Mouse (Mus musculus) small intestine, adult 2 months (tissue): Measurements from ENCODE around the gene 4921536K21Rik. TPM values are rescaled to one million over a fixed set of nuclear protein-coding genes. Genes with fewer than 3 reads are reported as not detected.

Source experiments
- H3K27ac ChIP-seq: fragments of 200-500 bp; 2 replicates; pipeline ENCODE4 v1.5.1; 2012; ENCODE audit warnings: low read depth, low read length, control low read depth, inconsistent platforms; ENCODE audit not compliant: insufficient read depth
- H3K27me3 ChIP-seq: fragments of 200-500 bp; 2 replicates; pipeline ENCODE4 v1.6.1; 2012; ENCODE audit warnings: mild to moderate bottlenecking, moderate library complexity, low read length, inconsistent platforms; ENCODE audit not compliant: control insufficient read depth, insufficient read depth
- H3K36me3 ChIP-seq: fragments of 200-500 bp; 2 replicates; pipeline ENCODE4 v1.6.1; 2012; ENCODE audit warnings: mild to moderate bottlenecking, low read length, control low read depth, inconsistent platforms; ENCODE audit not compliant: control insufficient read depth, insufficient read depth
- H3K4me1 ChIP-seq: fragments of 200-500 bp; 2 replicates; pipeline ENCODE4 v1.6.1; 2012; ENCODE audit warnings: low read length, inconsistent platforms, mixed read lengths; ENCODE audit not compliant: control insufficient read depth, insufficient read depth, insufficient read length
- H3K4me3 ChIP-seq: fragments of 200-500 bp; 2 replicates; pipeline ENCODE4 v1.5.1; 2012; ENCODE audit warnings: low read depth, mild to moderate bottlenecking, control low read depth, inconsistent platforms, low read length, moderate library complexity
- CTCF ChIP-seq: fragments of 200-500 bp; IDR thresholded peaks from 2 replicates; pipeline ENCODE4 v1.5.1; 2012; ENCODE audit warnings: low read depth, mild to moderate bottlenecking, control low read depth, inconsistent platforms, low read length, moderate library complexity, mixed read lengths; ENCODE audit not compliant: insufficient replicate concordance, insufficient read length; ENCODE audit errors: extremely low read depth
- POLR2A ChIP-seq: fragments of 200-500 bp; IDR thresholded peaks from 2 replicates; pipeline ENCODE4 v1.6.1; 2012; ENCODE audit warnings: low read depth, mild to moderate bottlenecking, control low read depth, inconsistent platforms, low read length, moderate library complexity
- WGBS: fragments of 180-500 bp; shearing (Covaris S2); methylation state at CpG from one replicate; pipeline ENCODE4 v1.1.7; 2018; 5-methylcytosine and 5-hydroxymethylcytosine counted together
- polyA plus RNA-seq: library from polyadenylated mRNA; depleted of rRNA; stranded (reverse); fragments of >200 nt; gene quantifications from 2 replicates; pipeline ENCODE4 v1.2.3, GENCODE M21; 2012; rRNA removed

4921536K21Rik gene
- 0.06 TPM in 2 replicates for polyA plus RNA-seq

- Histone ChIP-seq H3K36me3 (no peaks in the 10 kb centered on the region), H3K4me3 (peak within 1 kb of the TSS; percentile 60), H3K27me3 (no peaks in the 10 kb centered on the region), H3K27ac (peak within 1 kb of the TSS; percentile 72), H3K4me1 (no peaks in the 10 kb centered on the region)
- TF ChIP-seq POLR2A, result 0 out of 2 replicates have a peak, but pooled peaks have one; percentile 6
- no peak for TF ChIP-seq CTCF
- 9% methylated on average over 46 of the region's 46 CpGs for WGBS
Measured at GRCm38 (mm10) chr11:3894406-3895281, at the start of gene 4921536K21Rik, which contains the start of gene Dusp18. 4921536K21Rik (minus strand) TSS chr11:3895098. Dusp18 (plus strand) TSS chr11:3895240.

GRCm38 (mm10) chr11:3941371-3941770, 46.5 kb upstream of the 4921536K21Rik start:
- Histone ChIP-seq H3K36me3 (no peaks in the 10 kb centered on the region), H3K4me1 (no peaks in the 10 kb centered on the region), H3K4me3 (no peak overlapping the region), H3K27ac (no peak overlapping the region), H3K27me3 (no peaks in the 10 kb centered on the region)
- WGBS, result 81% methylated on average over 7 of the region's 7 CpGs
- TF ChIP-seq CTCF, result no peak
- no peak for TF ChIP-seq POLR2A

- Histone ChIP-seq H3K27ac (no peak overlapping the region), H3K27me3 (no peaks in the 10 kb centered on the region), H3K4me1 (no peaks in the 10 kb centered on the region; the same call in 1 of the 2 replicates), H3K36me3 (no peaks in the 10 kb centered on the region), H3K4me3 (no peak overlapping the region)
- TF ChIP-seq CTCF, result no peak
- no peak for TF ChIP-seq POLR2A
- WGBS, result 49% methylated on average over 13 of the region's 13 CpGs
Measured at GRCm38 (mm10) chr11:3937321-3937874, 42.5 kb upstream of the 4921536K21Rik start.

GRCm38 (mm10) chr11:3936318-3936717, 41.4 kb upstream of the 4921536K21Rik start:
- TF ChIP-seq CTCF (no peak), POLR2A (no peak)
- Histone ChIP-seq H3K36me3 (no peaks in the 10 kb centered on the region), H3K27ac (no peak overlapping the region), H3K4me1 (no peaks in the 10 kb centered on the region; the same call in 1 of the 2 replicates), H3K4me3 (no peak overlapping the region), H3K27me3 (no peaks in the 10 kb centered on the region)
- WGBS, result 81% methylated on average over 3 of the region's 3 CpGs

GRCm38 (mm10) chr11:3935135-3935534, 40.2 kb upstream of the 4921536K21Rik start:
- no peaks in the 10 kb centered on the region; the same call in 1 of the 2 replicates for H3K4me1 ChIP-seq
- H3K4me3 ChIP-seq, result no peak overlapping the region
- no peak overlapping the region for H3K27ac ChIP-seq
- 75% methylated on average over 4 of the region's 4 CpGs for WGBS
- no peaks in the 10 kb centered on the region for H3K36me3 ChIP-seq
- TF ChIP-seq CTCF, result no peak
- no peak for TF ChIP-seq POLR2A
- H3K27me3 ChIP-seq, result no peaks in the 10 kb centered on the region

- Histone ChIP-seq H3K4me1 (no peaks in the 10 kb centered on the region; the same call in 1 of the 2 replicates), H3K36me3 (no peaks in the 10 kb centered on the region; the same call in 1 of the 2 replicates), H3K4me3 (no peak overlapping the region), H3K27me3 (no peaks in the 10 kb centered on the region), H3K27ac (no peak overlapping the region)
- no peak for TF ChIP-seq CTCF
- TF ChIP-seq POLR2A, result no peak
- WGBS, result 87% methylated on average over 9 of the region's 9 CpGs
Measured at GRCm38 (mm10) chr11:3933756-3934285, 38.9 kb upstream of the 4921536K21Rik start.

- peaks cover 11% of the 10 kb centered on the region for H3K36me3 ChIP-seq
- H3K27ac ChIP-seq, result 0 out of 2 replicates have a peak within 1 kb of the TSS, but pooled peaks have one; percentile 15
- under 1% methylated on average over 26 of the region's 26 CpGs for WGBS
- no peak for TF ChIP-seq CTCF
- peak; percentile 44; the same call in 1 of the 2 replicates for TF ChIP-seq POLR2A
- peak within 1 kb of the TSS; percentile 68 for H3K4me3 ChIP-seq
- H3K27me3 ChIP-seq, result no peaks in the 10 kb centered on the region
- no peaks in the 10 kb centered on the region; the same call in 1 of the 2 replicates for H3K4me1 ChIP-seq
Measured at GRCm38 (mm10) chr11:3931511-3932211, 36.8 kb upstream of the 4921536K21Rik start, which contains the start of gene Tcn2. Tcn2 (minus strand) TSS chr11:3932159.
